Mouse (Mus musculus) frontal cortex, postnatal 14 days (tissue): Measurements from ENCODE around the gene Ptpn4.

Experiments
- DNase-seq, 2 experiments: peaks; one replicate each; pipeline ENCODE4 v3.0.0; 2022; ENCODE audit warnings: low spot score in 2 of 2

Gene Ptpn4

DNA sequence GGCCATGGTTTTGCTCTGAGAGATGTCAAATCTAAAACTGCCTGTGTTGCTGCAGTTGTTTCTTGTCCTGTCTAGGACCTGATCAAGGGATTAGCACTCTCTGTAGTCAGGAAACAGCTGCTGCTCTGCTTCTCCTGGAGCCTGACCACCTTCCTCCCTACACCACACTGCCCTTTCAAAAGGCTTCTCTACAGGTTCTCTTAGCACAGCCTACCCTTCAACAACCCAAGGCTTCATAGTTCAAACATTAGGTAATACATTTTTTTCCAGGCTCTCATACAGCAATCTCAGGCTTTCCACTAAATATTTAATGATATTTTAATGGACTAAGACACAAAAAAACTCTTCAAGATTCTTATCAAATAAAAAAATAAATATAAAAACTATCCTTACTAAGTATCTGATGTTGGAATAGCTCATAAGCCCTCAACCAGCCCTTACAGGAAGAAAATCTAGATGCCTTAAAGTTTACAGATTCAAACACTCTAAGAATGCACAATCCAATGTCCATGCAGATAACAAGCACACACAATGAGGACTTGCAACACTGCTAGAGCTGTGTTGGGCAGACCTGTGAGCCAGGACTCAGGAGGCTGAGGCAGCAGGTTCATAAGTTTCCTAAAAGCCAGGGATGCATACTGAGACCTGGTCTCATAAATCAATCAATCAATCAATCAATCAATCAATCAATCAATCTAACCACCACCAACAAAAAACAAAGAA, 196.2 kb downstream of the Ptpn4 start:
- no peak for DNase-seq

DNA sequence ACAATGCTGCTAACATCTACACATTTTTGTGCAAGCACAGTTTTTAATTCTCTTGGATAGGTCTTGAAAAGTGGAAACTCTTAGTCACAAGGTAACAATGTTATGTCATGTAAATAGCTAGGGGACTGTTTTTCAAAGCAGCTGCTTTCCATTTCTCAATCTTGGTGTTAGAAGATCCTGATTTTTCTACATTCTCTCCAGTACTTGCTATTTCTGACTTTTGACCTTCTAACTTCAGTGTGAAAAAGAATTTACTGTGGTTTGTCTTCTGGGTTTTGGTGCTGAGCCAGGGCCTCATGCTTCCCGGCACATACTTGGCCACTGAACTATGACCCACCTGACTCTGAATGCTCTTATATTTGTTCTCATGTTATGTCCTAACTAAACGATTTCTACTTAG, 197.4 kb downstream of the Ptpn4 start:
- no peak for DNase-seq

DNA sequence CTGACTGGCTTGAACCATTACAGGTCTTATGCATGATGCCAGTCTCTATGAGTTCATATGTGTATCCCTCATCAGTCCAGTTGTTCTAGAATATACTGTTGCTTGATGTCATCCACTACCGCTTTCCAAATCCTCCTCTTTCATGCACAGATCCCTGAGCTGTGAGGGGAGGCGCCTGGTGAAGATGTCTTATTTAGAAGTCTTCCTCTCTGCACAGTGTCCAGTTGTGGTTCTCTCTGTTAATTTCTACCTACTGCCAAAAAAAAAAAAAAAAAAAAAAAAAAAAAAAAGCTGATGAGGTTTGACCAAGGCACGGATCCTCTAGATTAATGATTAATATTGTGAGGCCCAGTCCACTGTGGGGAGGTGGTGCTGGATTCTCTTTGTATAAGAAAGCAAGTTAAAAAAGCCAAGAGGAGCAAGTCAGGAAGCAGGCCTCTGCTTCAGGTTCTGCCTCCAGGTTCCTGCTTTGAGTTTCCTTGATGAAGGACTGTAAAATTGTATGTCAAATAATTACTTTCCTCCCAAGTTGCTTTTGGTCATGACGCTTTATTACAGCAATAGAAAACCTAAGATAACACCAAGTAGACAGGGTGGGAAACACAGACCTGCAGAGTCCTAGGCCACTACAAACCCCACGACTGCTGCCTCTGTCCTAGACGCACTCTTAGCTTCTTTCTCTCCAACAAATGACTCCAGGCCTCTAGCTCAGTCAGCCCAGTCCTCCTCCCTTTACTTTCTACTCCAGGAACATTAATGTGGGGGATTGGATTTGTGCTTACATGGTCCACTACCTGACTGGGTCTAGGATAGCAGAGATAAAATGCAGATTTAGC, 200.0 kb downstream of the Ptpn4 start:
- DNase-seq = no peak

DNA sequence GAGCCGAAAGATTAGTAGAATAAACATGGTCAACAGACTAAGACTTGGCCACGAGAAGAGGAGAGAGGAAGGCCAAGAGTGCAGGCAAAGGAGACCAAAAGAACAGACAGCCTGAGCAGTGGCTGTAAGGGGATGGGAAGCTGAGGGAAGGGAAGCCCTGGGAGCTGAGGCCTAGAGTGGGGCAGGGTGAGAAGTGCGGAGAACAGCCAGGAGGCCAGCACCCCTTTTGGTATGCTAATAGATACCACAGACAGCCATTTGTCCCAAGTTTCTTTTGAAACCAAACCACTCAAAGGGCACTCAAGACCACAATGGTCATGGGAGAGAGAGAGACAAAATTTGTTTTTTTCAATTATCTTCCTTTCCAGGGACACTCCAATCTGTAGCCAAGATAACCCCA, 202.7 kb downstream of the Ptpn4 start:
- DNase-seq = no peak

DNA sequence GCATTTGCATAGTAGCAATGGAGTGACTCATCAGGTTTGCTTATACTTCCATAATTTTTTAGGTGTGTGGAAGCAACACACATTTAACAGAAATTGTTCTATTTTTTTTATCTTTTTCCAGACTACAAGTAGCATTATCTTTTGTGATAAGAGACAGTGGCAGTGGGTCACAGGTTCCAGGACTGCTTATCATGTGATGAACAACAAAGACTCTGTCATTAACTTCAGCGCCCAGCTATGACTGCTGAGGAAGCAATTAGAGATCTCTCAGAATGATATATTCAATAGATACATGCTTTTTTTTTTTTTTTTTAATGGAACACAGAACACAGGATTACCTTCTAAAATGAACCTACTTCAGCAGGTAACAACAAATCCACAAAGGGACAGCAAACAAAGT, 207.0 kb downstream of the Ptpn4 start:
- DNase-seq = no peak

DNA sequence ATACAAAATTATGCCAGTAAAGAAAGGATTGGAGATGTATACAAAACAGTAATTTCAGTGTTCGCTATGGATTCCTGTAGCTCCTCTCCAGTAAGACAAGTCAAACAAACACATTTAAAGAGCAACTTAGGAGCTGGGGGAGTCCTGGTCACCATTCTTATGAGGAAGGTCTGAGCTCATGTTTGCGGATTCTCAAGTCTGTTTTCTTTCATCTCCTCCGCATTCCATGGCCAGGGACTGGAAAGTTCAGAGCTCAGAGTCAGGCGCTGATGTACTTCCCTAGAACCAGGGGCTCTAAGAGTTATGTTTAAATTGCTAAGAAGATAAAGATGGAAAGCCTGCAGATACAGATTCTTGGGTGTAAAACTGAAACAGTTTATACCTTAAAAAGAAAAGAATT, 210.6 kb downstream of the Ptpn4 start:
- DNase-seq = no peak

DNA sequence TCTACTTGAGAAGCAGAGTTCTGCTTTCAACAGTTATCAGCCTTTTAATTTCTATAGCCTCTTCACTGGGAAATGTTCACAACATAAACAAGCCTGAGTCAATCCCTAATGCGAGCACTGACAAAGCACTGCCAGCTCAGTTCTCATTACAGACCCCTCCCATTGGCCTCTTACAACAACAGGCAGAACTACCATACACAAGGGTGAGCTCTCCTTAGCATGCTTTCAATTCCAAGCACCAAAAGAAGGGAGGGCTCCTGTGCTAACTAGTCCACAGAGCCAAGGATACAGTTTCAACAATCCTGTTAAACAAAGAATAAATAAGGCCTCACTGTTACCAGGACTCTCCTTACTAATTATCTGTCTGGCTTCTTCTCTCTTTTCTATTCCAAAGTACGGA, 213.0 kb downstream of the Ptpn4 start:
- no peak for DNase-seq

DNA sequence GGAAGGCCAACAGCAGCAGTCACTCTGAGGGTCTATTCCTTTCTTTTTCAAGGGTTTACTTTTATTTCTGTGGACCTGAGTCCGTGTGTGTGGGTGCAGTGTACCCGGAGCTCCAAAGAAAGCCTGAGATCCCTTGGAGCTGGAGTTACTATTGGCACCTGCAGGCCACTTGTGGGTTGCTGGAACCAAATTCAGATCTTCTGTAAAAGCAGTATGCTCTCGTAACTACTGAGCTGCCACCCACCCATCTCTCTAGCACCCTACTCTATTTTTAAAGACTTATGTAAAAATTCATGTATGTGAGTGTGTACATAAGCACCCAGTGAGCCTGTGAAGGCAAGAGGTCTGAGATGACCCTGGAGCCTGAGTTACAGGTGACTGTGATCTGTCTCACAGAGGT, 232.0 kb downstream of the Ptpn4 start:
- DNase-seq = peak; percentile 5 to 7
